Comparison of ENCODE assay signal across 9 mouse cellular contexts in genomic region chr6:51593446-51594035, GRCm38 (mm10).
DNase-seq lines count a peak whose midpoint lies in the region; ATAC-seq lines count a peak whose summit lies in the region.
"Had no signal": no experiment of that assay in that cellular context is flagged by ENCODE, and none has a peak within 500 bp of the region (broad histone marks: within the 10 kb centered on the region; RNA-seq: fewer than 3 reads in every experiment).

No protein-coding gene starts in this region.

- no peaks in the 10 kb centered on the region for H3K9me3 ChIP-seq in forebrain, embryonic 14.5 days (replicated peaks; ENCODE audit: control insufficient read depth, low read length)
- H3K9me3 ChIP-seq in limb, embryonic 10.5 days (replicated peaks) = no peaks in the 10 kb centered on the region

- H3K4me3 ChIP-seq in forebrain, embryonic 14.5 days (ENCODE audit: low read depth, low read length) = no peak overlapping the region; the same call in 1 of the 2 replicates
- H3K4me3 ChIP-seq in limb, embryonic 10.5 days = 0 out of 2 replicates have a peak overlapping the region, but pooled peaks have one; percentile 70

- WGBS in forebrain, embryonic 14.5 days = 18% methylated on average over 10 of the region's 10 CpGs
- WGBS in limb, embryonic 10.5 days = 75% methylated on average over 10 of the region's 10 CpGs

- H3K36me3 ChIP-seq in forebrain, embryonic 14.5 days (ENCODE audit: control insufficient read depth, insufficient read depth, low read length) = no peaks in the 10 kb centered on the region
- H3K36me3 ChIP-seq in limb, embryonic 10.5 days = no peaks in the 10 kb centered on the region

- no peak for ATAC-seq in forebrain, embryonic 14.5 days
- ATAC-seq in monocyte, adult 5-6 weeks (replicated peaks; ENCODE audit: insufficient number of reproducible peaks, low FRiP score, low TSS enrichment, poor library complexity, severe bottlenecking) = no peak
- ATAC-seq in erythroid progenitor cell, adult 5-6 weeks (replicated peaks; ENCODE audit: low FRiP score, poor library complexity, severe bottlenecking) = no peak

- H3K9ac ChIP-seq in forebrain, embryonic 14.5 days (ENCODE audit: low read length) = peak overlapping the region; percentile 78; the same call in 1 of the 2 replicates
- H3K9ac ChIP-seq: liver, postnatal 0 days had no signal

- DNase-seq in right cerebral cortex, adult 18-20 months = peak; percentile 26
- DNase-seq in right cerebral cortex, adult 2 months (ENCODE audit: low spot score in 2 of 2) = no peak
- DNase-seq in forebrain, embryonic 14.5 days (ENCODE audit: low spot score) = peak; percentile 48
- no peak for DNase-seq in limb, embryonic 10.5 days (ENCODE audit: low spot score)
- DNase-seq in retina, postnatal 1 day = peak; percentile 67
- DNase-seq in urinary bladder, postnatal 36 days (ENCODE audit: low spot score in 2 of 2) = no peak

- peak overlapping the region; percentile 98 for H3K27ac ChIP-seq in forebrain, embryonic 14.5 days (ENCODE audit: low read depth, low read length)
- H3K27ac ChIP-seq in limb, embryonic 10.5 days = peak overlapping the region; percentile 97

- H3K4me1 ChIP-seq in forebrain, embryonic 14.5 days (ENCODE audit: control insufficient read depth, insufficient read depth, low read length) = peaks cover 26% of the 10 kb centered on the region; the same call in 1 of the 2 replicates
- H3K4me1 ChIP-seq in limb, embryonic 10.5 days = peaks cover 82% of the 10 kb centered on the region

- peak overlapping the region; percentile 79 for H3K4me2 ChIP-seq in forebrain, embryonic 14.5 days (ENCODE audit: low read length)

- H3K27me3 ChIP-seq in forebrain, embryonic 14.5 days (replicated peaks; ENCODE audit: control insufficient read depth, insufficient read depth, low read length) = no peaks in the 10 kb centered on the region
- no peaks in the 10 kb centered on the region for H3K27me3 ChIP-seq in limb, embryonic 10.5 days (ENCODE audit: low read depth, poor library complexity, severe bottlenecking)

Comparison
In these comparisons a context has a peak if more than half of its experiments do, and no peak if none do; other contexts are left out.
1. DNase-seq: peak in right cerebral cortex, adult 18-20 months (single experiment), forebrain, embryonic 14.5 days (single experiment) and retina, postnatal 1 day (single experiment); none in right cerebral cortex, adult 2 months (0 of 2), limb, embryonic 10.5 days (single experiment) and urinary bladder, postnatal 36 days (0 of 2).